Mouse (Mus musculus): ENCODE results near the gene Cd55.

DNA sequence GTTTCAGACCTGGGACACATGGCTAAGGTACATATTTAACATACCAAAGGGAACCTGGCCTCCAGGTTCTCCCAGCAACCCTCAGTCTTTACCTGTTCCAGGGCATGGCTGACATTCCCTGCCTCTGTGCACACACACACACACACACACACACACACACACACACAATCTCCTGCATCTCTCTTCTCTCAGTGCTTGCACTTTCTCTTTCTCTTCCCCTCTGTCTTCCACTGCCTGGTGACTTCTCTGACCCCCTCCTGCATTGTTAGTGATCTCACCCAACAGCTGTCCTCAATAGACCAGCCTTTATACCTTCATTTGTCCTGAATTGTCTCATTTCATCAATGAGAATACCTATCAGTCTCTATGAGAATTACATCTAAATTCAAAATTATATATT, 35.8 kb upstream of the Cd55 start:
- TF ChIP-seq GATA1 (IDR thresholded peaks at IDR 0.05; ENCODE audit: borderline replicate concordance, low read length) (no peak), FLI1 (IDR thresholded peaks at IDR 0.05; ENCODE audit: low read length) (no peak)
